Mouse (Mus musculus): Measurements from ENCODE around the gene Tbc1d30. TPM values are rescaled to one million over a fixed set of nuclear protein-coding genes. Genes with fewer than 3 reads are reported as not detected.
"Not testable (repeated sequence)": the region's sequence is repeated elsewhere in the genome, so short reads cannot be mapped to it uniquely, and the experiment has no call there.

Gene Tbc1d30
- polyA plus RNA-seq, 1 experiment: 0.78 TPM

DNA sequence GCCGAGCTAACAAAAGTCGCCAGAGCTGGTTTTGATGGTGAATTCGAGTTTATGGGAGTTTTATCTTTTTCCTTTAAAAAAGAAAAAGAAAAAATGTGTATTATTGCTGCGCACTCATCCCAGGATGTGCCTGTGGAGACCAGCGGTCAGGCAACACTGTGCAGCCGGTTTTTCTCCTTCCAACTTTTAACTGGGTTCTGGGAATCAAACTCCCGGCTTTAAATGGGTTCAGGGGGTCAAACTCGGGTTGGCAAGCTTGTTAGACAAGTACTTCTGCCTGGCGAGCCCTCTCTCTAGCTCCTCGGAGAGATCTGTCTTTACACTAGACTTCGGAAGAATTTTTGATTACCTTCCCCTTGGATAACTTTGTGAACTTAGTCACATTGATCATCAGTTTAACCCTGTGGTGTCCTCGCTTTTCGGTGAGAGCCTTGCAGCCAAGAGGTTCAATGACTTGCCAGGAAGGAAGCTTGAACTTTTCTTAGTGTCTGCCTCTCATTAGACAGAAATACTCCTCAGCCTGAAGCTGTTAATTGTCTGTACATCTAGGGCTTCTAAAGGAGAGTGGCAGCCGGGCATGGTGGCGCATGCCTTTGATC is 713 bp upstream of the Tbc1d30 start:
- no peak for TF ChIP-seq POLR2A (IDR thresholded peaks at IDR 0.05; ENCODE audit: low read depth, low read length)
- no peak for TF ChIP-seq CTCF (IDR thresholded peaks at IDR 0.05; ENCODE audit: extremely low read depth, insufficient read depth, insufficient read length, insufficient replicate concordance)
- Histone ChIP-seq H3K4me3 (ENCODE audit: extremely low read depth, insufficient read depth, insufficient read length) (peak overlapping the region; percentile 68; the same call in 1 of the 2 replicates), H3K27me3 (ENCODE audit: control insufficient read depth, insufficient read depth, low read length) (peaks cover 14% of the 10 kb centered on the region), H3K27ac (ENCODE audit: insufficient read depth, low read length) (no peak overlapping the region), H3K4me1 (ENCODE audit: control insufficient read depth, insufficient read depth, insufficient read length) (peaks cover 8% of the 10 kb centered on the region), H3K36me3 (ENCODE audit: control insufficient read depth, insufficient read depth, low read length) (no peaks in the 10 kb centered on the region)
- WGBS: 42% methylated on average over 15 of the region's 15 CpGs
- no peak for DNase-seq (ENCODE audit: low read depth in 1 of 2, low spot score in 2 of 2)

DNA sequence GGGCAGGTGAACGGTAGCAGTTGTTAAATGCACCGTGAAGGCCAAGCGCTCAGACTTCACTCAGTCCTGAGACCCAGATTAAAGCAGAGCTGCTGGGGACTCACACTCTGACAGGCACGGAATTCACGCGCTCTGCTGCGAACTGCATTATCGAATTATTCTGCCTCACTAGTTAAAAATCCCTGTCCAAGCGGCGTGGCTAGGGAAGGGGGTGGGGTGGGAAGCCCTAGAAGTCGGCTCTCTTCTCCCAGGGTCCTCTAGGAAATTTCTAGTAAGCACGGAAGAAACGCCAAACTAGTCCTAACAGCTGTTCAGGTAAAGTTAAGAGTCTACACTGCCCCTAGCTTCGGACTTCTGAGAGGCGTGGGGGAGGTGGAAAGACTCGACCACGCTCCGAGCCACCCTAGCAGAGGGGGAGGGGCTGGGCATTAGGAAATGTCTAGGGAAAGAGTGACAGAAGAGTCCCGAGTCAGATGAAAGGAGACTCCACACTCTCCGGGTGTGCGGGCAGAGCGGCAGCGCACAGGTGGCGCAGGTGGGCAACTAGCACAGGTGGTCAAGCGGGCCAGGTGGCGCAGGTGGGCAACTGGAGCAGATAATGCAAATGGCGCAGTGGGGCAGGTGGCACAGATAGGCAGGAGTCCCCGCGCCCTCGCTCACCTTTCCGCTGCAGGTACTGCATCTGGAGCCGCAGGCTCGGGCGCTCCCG is 567 bp downstream of the Tbc1d30 start:
- peak overlapping the region; percentile 68 for H3K4me3 ChIP-seq (ENCODE audit: extremely low read depth, insufficient read depth, insufficient read length)
- WGBS: 10% methylated on average over 34 of the region's 35 CpGs
- no peaks in the 10 kb centered on the region for H3K36me3 ChIP-seq (ENCODE audit: control insufficient read depth, insufficient read depth, low read length)
- no peak for DNase-seq (ENCODE audit: low read depth in 1 of 2, low spot score in 2 of 2)
- H3K27me3 ChIP-seq (ENCODE audit: control insufficient read depth, insufficient read depth, low read length): peaks cover 14% of the 10 kb centered on the region
- no peak overlapping the region for H3K27ac ChIP-seq (ENCODE audit: insufficient read depth, low read length)
- peaks cover 8% of the 10 kb centered on the region for H3K4me1 ChIP-seq (ENCODE audit: control insufficient read depth, insufficient read depth, insufficient read length)
- no peak for TF ChIP-seq CTCF (IDR thresholded peaks at IDR 0.05; ENCODE audit: extremely low read depth, insufficient read depth, insufficient read length, insufficient replicate concordance)
- no peak for TF ChIP-seq POLR2A (IDR thresholded peaks at IDR 0.05; ENCODE audit: low read depth, low read length)

DNA sequence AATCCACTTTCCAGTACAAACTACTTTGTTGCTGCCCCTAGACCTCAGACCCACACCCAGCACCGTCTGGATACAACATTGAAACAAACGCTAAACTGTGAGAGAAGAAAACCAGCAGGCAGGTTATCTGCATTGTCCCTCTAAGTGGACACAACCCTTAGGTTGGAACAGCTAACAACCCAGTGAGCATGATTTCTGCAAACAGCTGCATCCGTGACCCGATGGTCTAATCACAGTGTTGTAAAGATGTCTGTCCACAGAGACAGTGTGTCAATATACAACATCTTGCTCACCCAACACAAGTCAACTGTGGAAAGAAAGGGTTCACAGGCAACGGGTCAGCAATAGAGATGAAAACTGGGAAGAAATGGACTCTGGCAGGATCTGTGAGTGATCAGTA is 1.8 kb downstream of the Tbc1d30 start:
- no peak for DNase-seq (ENCODE audit: low read depth in 1 of 2, low spot score in 2 of 2)
- H3K27ac ChIP-seq (ENCODE audit: insufficient read depth, low read length): no peak overlapping the region
- peaks cover 8% of the 10 kb centered on the region for H3K4me1 ChIP-seq (ENCODE audit: control insufficient read depth, insufficient read depth, insufficient read length)
- peaks cover 14% of the 10 kb centered on the region for H3K27me3 ChIP-seq (ENCODE audit: control insufficient read depth, insufficient read depth, low read length)
- no peak for TF ChIP-seq POLR2A (IDR thresholded peaks at IDR 0.05; ENCODE audit: low read depth, low read length)
- TF ChIP-seq CTCF (IDR thresholded peaks at IDR 0.05; ENCODE audit: extremely low read depth, insufficient read depth, insufficient read length, insufficient replicate concordance): no peak
- H3K36me3 ChIP-seq (ENCODE audit: control insufficient read depth, insufficient read depth, low read length): no peaks in the 10 kb centered on the region
- WGBS: 84% methylated on average over 5 of the region's 5 CpGs
- no peak overlapping the region for H3K4me3 ChIP-seq (ENCODE audit: extremely low read depth, insufficient read depth, insufficient read length)

DNA sequence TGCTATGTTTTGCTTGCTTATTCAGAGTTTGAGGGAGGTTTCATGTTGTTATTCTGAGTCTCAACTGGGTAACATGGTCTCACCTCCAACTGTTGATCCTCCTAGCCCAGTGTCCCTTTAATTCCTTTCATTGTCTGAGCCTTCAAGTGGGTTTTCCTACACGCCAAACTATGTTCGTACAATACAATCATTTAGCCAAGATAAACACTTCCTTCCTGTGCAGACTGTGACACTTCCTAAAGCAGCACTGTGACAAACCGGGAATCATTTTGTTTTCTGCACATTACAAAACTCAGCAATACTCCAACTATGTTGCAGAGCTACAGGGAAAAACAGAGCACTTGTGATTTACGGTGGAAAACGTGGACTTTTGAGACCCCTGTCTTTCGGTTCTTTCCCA is 7.2 kb downstream of the Tbc1d30 start:
- H3K4me3 ChIP-seq (ENCODE audit: extremely low read depth, insufficient read depth, insufficient read length): no peak overlapping the region
- H3K27ac ChIP-seq (ENCODE audit: insufficient read depth, low read length): no peak overlapping the region
- WGBS: 51% methylated on average over 6 of the region's 6 CpGs
- no peak for DNase-seq (ENCODE audit: low read depth in 1 of 2, low spot score in 2 of 2)
- H3K27me3 ChIP-seq (ENCODE audit: control insufficient read depth, insufficient read depth, low read length): no peaks in the 10 kb centered on the region
- no peaks in the 10 kb centered on the region for H3K4me1 ChIP-seq (ENCODE audit: control insufficient read depth, insufficient read depth, insufficient read length)
- TF ChIP-seq POLR2A (IDR thresholded peaks at IDR 0.05; ENCODE audit: low read depth, low read length) (no peak), CTCF (IDR thresholded peaks at IDR 0.05; ENCODE audit: extremely low read depth, insufficient read depth, insufficient read length, insufficient replicate concordance) (no peak)
- H3K36me3 ChIP-seq (ENCODE audit: control insufficient read depth, insufficient read depth, low read length): no peaks in the 10 kb centered on the region

DNA sequence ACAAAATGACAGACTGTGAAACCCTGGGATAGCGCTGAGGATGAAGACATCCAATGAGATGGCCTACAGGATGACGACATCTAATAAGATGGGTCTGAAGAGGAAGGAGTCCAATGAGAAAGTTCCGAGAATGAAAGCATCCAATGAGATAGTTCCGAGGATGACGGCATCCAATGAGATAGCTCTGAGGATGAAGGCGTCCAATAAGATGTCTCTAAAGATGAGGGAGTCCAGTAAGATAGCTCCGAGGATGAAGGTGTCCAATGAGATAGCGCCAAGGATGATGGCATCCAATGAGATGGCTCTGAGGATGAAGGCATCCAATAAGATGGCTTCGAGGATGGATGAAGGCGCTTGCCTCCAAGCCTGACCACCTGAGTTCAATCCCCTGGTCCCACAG is 8.8 kb downstream of the Tbc1d30 start:
- Histone ChIP-seq H3K27me3 (ENCODE audit: control insufficient read depth, insufficient read depth, low read length) (no peaks in the 10 kb centered on the region), H3K4me1 (ENCODE audit: control insufficient read depth, insufficient read depth, insufficient read length) (no peaks in the 10 kb centered on the region), H3K36me3 (ENCODE audit: control insufficient read depth, insufficient read depth, low read length) (no peaks in the 10 kb centered on the region), H3K27ac (ENCODE audit: insufficient read depth, low read length) (no peak overlapping the region), H3K4me3 (ENCODE audit: extremely low read depth, insufficient read depth, insufficient read length) (no peak overlapping the region)
- no peak for TF ChIP-seq CTCF (IDR thresholded peaks at IDR 0.05; ENCODE audit: extremely low read depth, insufficient read depth, insufficient read length, insufficient replicate concordance)
- no peak for TF ChIP-seq POLR2A (IDR thresholded peaks at IDR 0.05; ENCODE audit: low read depth, low read length)
- DNase-seq (ENCODE audit: low read depth in 1 of 2, low spot score in 2 of 2): no peak
- 93% methylated on average over 10 of the region's 10 CpGs for whole genome bisulfite sequencing

DNA sequence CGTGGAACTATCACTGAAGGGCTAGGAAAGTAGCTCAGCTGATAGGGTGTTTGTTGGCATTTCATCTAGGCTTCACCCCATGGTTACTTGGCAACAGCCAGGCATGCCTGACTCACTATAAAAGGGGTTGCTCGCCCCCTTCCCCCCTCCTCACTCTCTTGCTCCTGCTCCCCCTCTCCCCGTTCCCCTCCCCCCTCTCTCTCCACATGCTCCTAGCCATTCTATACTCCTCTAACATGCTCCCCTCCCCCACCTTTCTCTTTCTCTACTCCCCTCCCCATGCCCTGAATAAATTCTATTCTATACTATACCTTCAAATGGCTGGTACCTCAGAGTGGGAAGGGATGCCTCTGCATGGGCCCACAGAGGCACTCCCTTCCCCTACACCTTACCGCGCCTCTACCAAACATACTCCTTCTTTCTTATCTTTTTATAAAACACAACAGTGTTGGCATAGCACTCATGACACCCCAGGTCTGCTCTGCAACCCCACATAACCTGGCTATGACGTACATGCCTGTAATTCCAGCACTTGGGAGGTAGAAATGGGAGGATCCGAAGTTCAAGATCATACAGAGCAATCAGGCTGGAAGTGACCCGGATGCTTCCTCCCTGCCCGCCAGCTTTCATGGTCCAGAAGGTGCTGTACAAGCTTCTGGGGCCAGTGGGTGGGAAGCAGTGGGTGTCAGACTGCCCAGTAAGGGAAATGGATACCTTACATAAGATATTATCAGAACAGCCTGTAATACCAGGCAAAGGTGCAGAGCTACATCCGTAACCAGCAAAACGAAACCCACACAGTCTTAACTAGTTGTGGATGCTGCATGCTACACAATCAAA is 10.1 kb downstream of the Tbc1d30 start:
- DNase-seq (ENCODE audit: low read depth in 1 of 2, low spot score in 2 of 2): no peak
- no peak overlapping the region for H3K27ac ChIP-seq (ENCODE audit: insufficient read depth, low read length)
- H3K27me3 ChIP-seq (ENCODE audit: control insufficient read depth, insufficient read depth, low read length): no peaks in the 10 kb centered on the region
- H3K4me3 ChIP-seq (ENCODE audit: extremely low read depth, insufficient read depth, insufficient read length): no peak overlapping the region
- TF ChIP-seq POLR2A (IDR thresholded peaks at IDR 0.05; ENCODE audit: low read depth, low read length): no peak
- no peak for TF ChIP-seq CTCF (IDR thresholded peaks at IDR 0.05; ENCODE audit: extremely low read depth, insufficient read depth, insufficient read length, insufficient replicate concordance)
- 86% methylated on average over 11 of the region's 11 CpGs for WGBS
- H3K36me3 ChIP-seq (ENCODE audit: control insufficient read depth, insufficient read depth, low read length): no peaks in the 10 kb centered on the region
- no peaks in the 10 kb centered on the region for H3K4me1 ChIP-seq (ENCODE audit: control insufficient read depth, insufficient read depth, insufficient read length)

DNA sequence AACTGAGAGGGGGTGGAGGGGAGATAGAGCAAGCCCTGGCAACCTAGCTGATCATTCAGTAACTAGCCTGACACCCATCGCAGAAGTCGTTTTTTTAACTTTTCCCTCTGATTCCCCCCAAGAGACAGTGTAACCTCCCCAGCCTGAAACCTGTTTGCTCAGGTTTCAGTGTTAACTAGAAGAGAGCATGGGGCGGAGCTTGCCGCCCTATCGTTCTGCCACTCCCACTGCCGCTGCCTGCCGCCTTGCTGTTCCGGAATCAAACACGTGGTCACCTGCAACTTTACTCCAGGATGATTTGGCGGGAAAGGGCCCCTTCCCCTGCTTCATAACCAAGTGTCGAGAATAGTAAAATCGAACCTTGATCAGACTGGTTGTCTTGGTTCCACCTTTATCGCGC is 14.5 kb downstream of the Tbc1d30 start:
- not testable (repeated sequence) for DNase-seq (ENCODE audit: low read depth in 1 of 2, low spot score in 2 of 2); H3K27ac ChIP-seq (ENCODE audit: insufficient read depth, low read length); H3K4me3 ChIP-seq (ENCODE audit: extremely low read depth, insufficient read depth, insufficient read length); H3K4me1 ChIP-seq (ENCODE audit: control insufficient read depth, insufficient read depth, insufficient read length); H3K36me3 ChIP-seq (ENCODE audit: control insufficient read depth, insufficient read depth, low read length); H3K27me3 ChIP-seq (ENCODE audit: control insufficient read depth, insufficient read depth, low read length)
- 89% methylated on average over 14 of the region's 14 CpGs for WGBS
